ENCODE assay signal across 26 mouse cellular contexts in genomic region chr11:84725936-84726613, GRCm38 (mm10).
DNase-seq lines count a peak whose midpoint lies in the region; ATAC-seq and TF ChIP-seq lines count a peak whose summit lies in the region.
"Had no signal": no experiment of that assay in that cellular context is flagged by ENCODE, and none has a peak within 500 bp of the region (broad histone marks: within the 10 kb centered on the region; RNA-seq: fewer than 3 reads in every experiment).

No protein-coding gene starts in this region.

- no peaks in the 10 kb centered on the region for H3K9me3 ChIP-seq in hindbrain, embryonic 11.5 days (ENCODE audit: control insufficient read depth, low read length)
- H3K9me3 ChIP-seq in hindbrain, embryonic 10.5 days, result no peaks in the 10 kb centered on the region
- H3K9me3 ChIP-seq in hindbrain, embryonic 16.5 days (ENCODE audit: control insufficient read depth, low read length), result no peaks in the 10 kb centered on the region
- no peaks in the 10 kb centered on the region for H3K9me3 ChIP-seq in midbrain, postnatal 0 days (ENCODE audit: low read length)
- H3K9me3 ChIP-seq: embryonic facial prominence, embryonic 12.5 days; heart, embryonic 12.5 days; limb, embryonic 12.5 days had no signal

- TF ChIP-seq POLR2A in brain, embryonic 14.5 days (IDR thresholded peaks at IDR 0.05; ENCODE audit: borderline replicate concordance, extremely low read depth, insufficient read depth, insufficient read length, poor library complexity, severe bottlenecking), result no peak

- peaks cover 13% of the 10 kb centered on the region for H3K4me1 ChIP-seq in hindbrain, embryonic 11.5 days (replicated peaks; ENCODE audit: control insufficient read depth, insufficient read depth, low read length)
- peaks cover 63% of the 10 kb centered on the region for H3K4me1 ChIP-seq in hindbrain, embryonic 10.5 days (replicated peaks)
- H3K4me1 ChIP-seq in hindbrain, embryonic 16.5 days (ENCODE audit: control insufficient read depth, insufficient read depth, low read depth, low read length), result peaks cover 11% of the 10 kb centered on the region
- peaks cover 3% of the 10 kb centered on the region; the same call in 1 of the 2 replicates for H3K4me1 ChIP-seq in midbrain, postnatal 0 days (ENCODE audit: insufficient read depth, low read length)
- H3K4me1 ChIP-seq: embryonic facial prominence, embryonic 12.5 days; heart, embryonic 12.5 days; limb, embryonic 12.5 days had no signal

- WGBS in hindbrain, embryonic 11.5 days, result 56% methylated on average over 18 of the region's 18 CpGs
- 72% methylated on average over 18 of the region's 18 CpGs for WGBS in hindbrain, embryonic 10.5 days
- 36% methylated on average over 18 of the region's 18 CpGs for WGBS in hindbrain, embryonic 16.5 days
- WGBS in midbrain, postnatal 0 days, result 33% methylated on average over 18 of the region's 18 CpGs

- H3K36me3 ChIP-seq in hindbrain, embryonic 11.5 days (ENCODE audit: control insufficient read depth, insufficient read depth, low read length), result no peaks in the 10 kb centered on the region
- no peaks in the 10 kb centered on the region for H3K36me3 ChIP-seq in hindbrain, embryonic 10.5 days
- no peaks in the 10 kb centered on the region for H3K36me3 ChIP-seq in hindbrain, embryonic 16.5 days (ENCODE audit: control insufficient read depth, insufficient read depth, low read length)
- no peaks in the 10 kb centered on the region for H3K36me3 ChIP-seq in midbrain, postnatal 0 days (ENCODE audit: insufficient read depth, low read length)
- H3K36me3 ChIP-seq: embryonic facial prominence, embryonic 12.5 days; heart, embryonic 12.5 days; limb, embryonic 12.5 days had no signal

- H3K4me2 ChIP-seq in hindbrain, embryonic 11.5 days (replicated peaks; ENCODE audit: low read depth, low read length), result no peak overlapping the region
- H3K4me2 ChIP-seq in hindbrain, embryonic 16.5 days (ENCODE audit: low read length), result peak overlapping the region; percentile 26
- H3K4me2 ChIP-seq in midbrain, postnatal 0 days (ENCODE audit: low read depth, low read length, poor library complexity, severe bottlenecking), result no peak overlapping the region; the same call in 1 of the 2 replicates
- H3K4me2 ChIP-seq: embryonic facial prominence, embryonic 12.5 days; heart, embryonic 12.5 days; limb, embryonic 12.5 days had no signal

- TF ChIP-seq CTCF in brain, embryonic 14.5 days (IDR thresholded peaks at IDR 0.05; ENCODE audit: borderline replicate concordance, extremely low read depth, insufficient read depth, insufficient read length), result no peak
- TF ChIP-seq CTCF in midbrain, postnatal 0 days (IDR thresholded peaks at IDR 0.05), result no peak

- no peak for ATAC-seq in hindbrain, embryonic 11.5 days (ENCODE audit: low FRiP score)
- ATAC-seq in hindbrain, embryonic 16.5 days, result peak; percentile 60; the same call in 1 of the 2 replicates
- ATAC-seq in midbrain, postnatal 0 days (ENCODE audit: low FRiP score), result no peak
- ATAC-seq: forebrain, embryonic 14.5 days; liver, postnatal 0 days had no signal

- H3K4me3 ChIP-seq in hindbrain, embryonic 11.5 days (ENCODE audit: low read depth, low read length), result no peak overlapping the region
- H3K4me3 ChIP-seq in hindbrain, embryonic 10.5 days, result no peak overlapping the region
- no peak overlapping the region for H3K4me3 ChIP-seq in hindbrain, embryonic 16.5 days (ENCODE audit: low read length)
- no peak overlapping the region for H3K4me3 ChIP-seq in midbrain, postnatal 0 days (ENCODE audit: low read depth, low read length)
- H3K4me3 ChIP-seq: embryonic facial prominence, embryonic 12.5 days; heart, embryonic 12.5 days; limb, embryonic 12.5 days had no signal

- DNase-seq in hindbrain, embryonic 11.5 days (ENCODE audit: low spot score), result no peak
- DNase-seq in hindbrain, embryonic 10.5 days (ENCODE audit: low spot score), result no peak
- DNase-seq in brain, embryonic 14.5 days (ENCODE audit: low read depth), result peak; percentile 58
- DNase-seq in midbrain, postnatal 0 days (ENCODE audit: low spot score), result peak; percentile 56
- no peak for DNase-seq in frontal cortex, postnatal 25 days (ENCODE audit: low spot score in 2 of 2)
- DNase-seq in thymus, postnatal 4 days, result no peak
- DNase-seq in spleen, adult 12 weeks (ENCODE audit: low spot score), result no peak
- DNase-seq: adrenal gland, adult 8-10 months; cerebellum, adult 11 months; cerebellum, adult 9-10 months; cerebellum, postnatal 36 days; gastrocnemius, postnatal 36 days; heart, adult 18-20 months; heart, postnatal 4 days; kidney, adult 2 months; liver, postnatal 0 days; lung, postnatal 36 days; retina, postnatal 1 day; right cerebral cortex, postnatal 25 days; spleen, adult 18-20 months; thymus, postnatal 14 days had no signal

- peak overlapping the region; percentile 12 for H3K27ac ChIP-seq in hindbrain, embryonic 11.5 days (ENCODE audit: low read depth, low read length)
- H3K27ac ChIP-seq in hindbrain, embryonic 10.5 days, result no peak overlapping the region
- H3K27ac ChIP-seq in hindbrain, embryonic 16.5 days (ENCODE audit: low read depth, low read length), result no peak overlapping the region
- peak overlapping the region; percentile 26; the same call in 1 of the 2 replicates for H3K27ac ChIP-seq in midbrain, postnatal 0 days (ENCODE audit: low read depth, low read length)
- H3K27ac ChIP-seq: embryonic facial prominence, embryonic 12.5 days; limb, embryonic 12.5 days had no signal

- no peak overlapping the region for H3K9ac ChIP-seq in hindbrain, embryonic 11.5 days (ENCODE audit: low read depth, low read length)
- H3K9ac ChIP-seq in hindbrain, embryonic 16.5 days (ENCODE audit: low read depth, low read length), result no peak overlapping the region
- no peak overlapping the region for H3K9ac ChIP-seq in midbrain, postnatal 0 days (replicated peaks; ENCODE audit: low read length, poor library complexity, severe bottlenecking)
- H3K9ac ChIP-seq: embryonic facial prominence, embryonic 12.5 days; heart, embryonic 12.5 days; limb, embryonic 12.5 days; liver, postnatal 0 days had no signal

- no peaks in the 10 kb centered on the region for H3K27me3 ChIP-seq in hindbrain, embryonic 11.5 days (ENCODE audit: control insufficient read depth, insufficient read depth, low read length)
- peaks cover 50% of the 10 kb centered on the region for H3K27me3 ChIP-seq in hindbrain, embryonic 10.5 days (ENCODE audit: insufficient read depth, poor library complexity, severe bottlenecking)
- peaks cover 5% of the 10 kb centered on the region; the same call in 1 of the 2 replicates for H3K27me3 ChIP-seq in hindbrain, embryonic 16.5 days (replicated peaks; ENCODE audit: control insufficient read depth, insufficient read depth, low read length)
- peaks cover 3% of the 10 kb centered on the region; the same call in 1 of the 2 replicates for H3K27me3 ChIP-seq in midbrain, postnatal 0 days (ENCODE audit: insufficient read depth, low read length)

Comparison
In these comparisons a context has a peak if more than half of its experiments do, and no peak if none do; other contexts are left out.
1. H3K27ac ChIP-seq: peak in hindbrain, embryonic 11.5 days (single experiment) and midbrain, postnatal 0 days (single experiment); none in hindbrain, embryonic 10.5 days (single experiment) and hindbrain, embryonic 16.5 days (single experiment).
2. DNase-seq: peak in brain, embryonic 14.5 days (single experiment) and midbrain, postnatal 0 days (single experiment); none in hindbrain, embryonic 11.5 days (single experiment), hindbrain, embryonic 10.5 days (single experiment), frontal cortex, postnatal 25 days (0 of 2), thymus, postnatal 4 days (single experiment) and spleen, adult 12 weeks (single experiment).